Mouse (Mus musculus) central nervous system, embryonic 18 days (tissue): ENCODE data around the gene Rsph10b. TPM values are rescaled to one million over a fixed set of nuclear protein-coding genes. Genes with fewer than 3 reads are reported as not detected.

ENCODE experiments used
- polyA plus RNA-seq: library from polyadenylated mRNA; depleted of rRNA; stranded (reverse); fragments of >200 nt; gene quantifications from 2 replicates; pipeline ENCODE4 v1.2.3, GENCODE M21; 2012; rRNA removed

Gene Rsph10b
- polyA plus RNA-seq = 10.6 and 10.8 TPM in 2 replicates

DNA sequence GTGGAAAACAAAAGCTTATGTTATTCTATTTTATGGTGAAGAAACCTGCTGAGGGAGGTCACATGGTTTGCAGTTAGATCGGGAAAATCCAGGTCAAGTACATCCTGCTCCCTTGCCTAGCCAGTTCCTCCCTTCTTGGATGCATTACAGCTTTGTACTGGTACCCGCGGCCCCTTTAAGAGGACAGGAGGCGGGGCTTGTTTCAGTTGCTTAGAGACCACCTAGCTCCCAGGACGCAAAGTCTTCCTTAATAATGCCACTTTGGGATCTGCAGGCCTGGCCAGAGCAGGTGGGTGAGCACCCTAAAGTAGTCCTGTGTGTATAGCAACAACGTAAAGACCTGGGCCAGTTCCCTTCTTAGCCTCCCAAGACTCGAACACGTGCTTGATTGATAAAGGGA, at the start of gene Rsph10b:
Gene Rsph10b (plus strand): TSS at position 205 of the 400 bp plus-strand sequence.

DNA sequence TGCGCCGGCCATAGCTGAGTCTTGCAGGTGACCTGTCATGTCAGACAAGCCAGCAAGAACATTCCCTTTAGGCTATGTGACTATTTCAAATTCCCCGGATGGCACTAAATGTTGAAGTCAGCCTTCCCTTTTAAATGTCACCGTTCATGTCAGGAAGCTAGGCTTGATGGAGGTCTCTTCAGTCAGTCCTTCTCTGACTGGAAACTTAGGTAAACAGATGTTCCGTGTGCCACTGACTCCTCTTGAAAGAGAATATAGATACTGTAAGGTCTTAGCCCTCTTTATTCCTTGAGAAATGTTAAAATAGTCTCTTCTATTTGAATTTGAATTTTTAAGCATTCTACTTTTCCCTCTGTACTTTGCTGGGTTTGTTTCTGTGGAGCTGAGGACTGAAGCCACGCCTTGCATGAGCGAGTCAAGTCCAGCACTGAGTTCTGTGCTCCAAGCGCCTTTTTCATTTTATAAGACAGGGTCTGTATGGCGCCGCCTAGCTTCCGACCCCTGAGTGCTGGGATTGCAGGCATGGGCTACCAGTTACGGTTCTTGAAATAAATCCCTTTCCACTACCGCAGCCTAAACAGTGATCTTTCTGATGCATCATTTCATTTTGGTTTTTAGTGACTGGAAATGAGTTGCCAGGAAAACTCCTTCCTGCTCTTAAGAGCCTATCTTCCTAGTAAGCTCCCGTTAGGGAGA, 35.1 kb upstream of the Rsph10b start, which contains the start of gene Ankrd61:
Gene Ankrd61 (minus strand): TSS at position 51 of the 696 bp plus-strand sequence.

GRCm38 (mm10) chr5:143909417-143910400, 23.1 kb upstream of the Rsph10b start, which contains the start of the genes Aimp2 and Pms2:
TSS of gene Aimp2 (minus strand) at chr5:143909847.
TSS of gene Pms2 (plus strand) at chr5:143909964.

DNA sequence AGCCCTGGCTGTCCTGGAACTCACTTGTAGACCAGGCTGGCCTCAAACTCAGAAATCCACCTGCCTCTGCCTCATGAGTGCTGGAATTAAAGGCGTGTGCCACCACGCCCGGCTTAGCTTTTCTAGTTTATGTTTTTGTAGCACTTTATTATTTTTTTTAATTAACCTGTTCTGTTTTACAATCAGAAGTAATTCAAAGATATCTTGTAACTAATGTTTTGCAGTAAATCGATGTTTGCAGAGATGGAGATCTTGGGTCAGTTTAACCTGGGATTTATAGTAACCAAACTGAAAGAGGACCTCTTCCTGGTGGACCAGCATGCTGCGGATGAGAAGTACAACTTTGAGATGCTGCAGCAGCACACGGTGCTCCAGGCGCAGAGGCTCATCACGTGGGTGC, 5.0 kb upstream of the Rsph10b start, which contains the start of gene Gm42421:
Gene Gm42421 (plus strand): TSS at position 301 of the 400 bp plus-strand sequence.

GRCm38 (mm10) chr5:144014551-144015311, 81.9 kb downstream of the Rsph10b start, which contains the start of gene Ccz1:
TSS of gene Ccz1 (minus strand) at chr5:144014877.

GRCm38 (mm10) chr5:144026620-144027263, 93.9 kb downstream of the Rsph10b start, which contains the start of gene Ocm:
TSS of gene Ocm (minus strand) at chr5:144026670.

Other genes with a start within 250 kb of the Rsph10b start
- 15.4 and 16.9 TPM in 2 replicates for gene Usp42, start 200.8 kb upstream of the Rsph10b start, polyA plus RNA-seq
- 26.4 and 27.4 TPM in 2 replicates for gene Eif2ak1, start 115.2 kb upstream of the Rsph10b start, polyA plus RNA-seq
- gene Ankrd61, start 35.4 kb upstream of the Rsph10b start, polyA plus RNA-seq = 0.33 and 0.67 TPM in 2 replicates
- gene Aimp2, start 23.2 kb upstream of the Rsph10b start, polyA plus RNA-seq = 81.8 and 88.1 TPM in 2 replicates
- gene Pms2, start 23.1 kb upstream of the Rsph10b start, polyA plus RNA-seq = 16.8 and 17.0 TPM in 2 replicates
- 2.7 and 2.8 TPM in 2 replicates for gene Gm42421, start 4.9 kb upstream of the Rsph10b start, polyA plus RNA-seq
- gene Ccz1, start 81.8 kb downstream of the Rsph10b start, polyA plus RNA-seq = 53.2 and 54.8 TPM in 2 replicates
- gene Ocm, start 93.6 kb downstream of the Rsph10b start, polyA plus RNA-seq = 0.32 and 0.68 TPM in 2 replicates
- 18.7 and 23.6 TPM in 2 replicates for gene Lmtk2, start 167.4 kb downstream of the Rsph10b start, polyA plus RNA-seq